Mouse (Mus musculus) heart, adult 18-20 months (tissue): ENCODE measurements at regions not wholly inside any gene's neighbourhood (a gene's known extent, or its start where the extent isn't known, plus 50 kb on each side); places are given as distances from the start of the nearest gene placed in this dataset.
A peak's percentile ranks its signal among the peaks of the same experiment; 100 is the strongest.

Experiments
- DNase-seq, 2 experiments: peaks; one replicate each; pipeline ENCODE4 v3.0.0; 2021 to 2022; ENCODE audit warnings: mixed read lengths in 1 of 2

DNA sequence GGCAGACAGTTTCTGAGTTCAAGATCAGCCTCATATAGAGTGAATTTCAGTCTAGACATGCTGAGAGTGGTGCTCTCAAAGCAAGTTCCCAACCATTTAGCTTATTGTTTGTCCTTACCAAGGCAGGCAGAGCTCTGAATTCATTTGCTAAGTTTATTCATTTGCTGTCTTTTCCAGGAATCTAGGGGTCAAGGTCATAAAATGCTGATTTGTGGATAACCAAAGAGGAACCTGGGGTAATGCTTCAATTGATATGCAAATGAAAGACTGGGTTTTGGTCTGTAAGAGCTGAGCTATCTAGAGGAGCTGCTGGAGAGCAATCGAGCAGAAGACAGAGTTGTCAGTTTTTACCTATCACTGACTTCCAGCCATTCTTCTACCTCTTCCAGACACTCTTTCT lies 832.8 kb downstream of the Ryr2 start:
- no peak for DNase-seq

DNA sequence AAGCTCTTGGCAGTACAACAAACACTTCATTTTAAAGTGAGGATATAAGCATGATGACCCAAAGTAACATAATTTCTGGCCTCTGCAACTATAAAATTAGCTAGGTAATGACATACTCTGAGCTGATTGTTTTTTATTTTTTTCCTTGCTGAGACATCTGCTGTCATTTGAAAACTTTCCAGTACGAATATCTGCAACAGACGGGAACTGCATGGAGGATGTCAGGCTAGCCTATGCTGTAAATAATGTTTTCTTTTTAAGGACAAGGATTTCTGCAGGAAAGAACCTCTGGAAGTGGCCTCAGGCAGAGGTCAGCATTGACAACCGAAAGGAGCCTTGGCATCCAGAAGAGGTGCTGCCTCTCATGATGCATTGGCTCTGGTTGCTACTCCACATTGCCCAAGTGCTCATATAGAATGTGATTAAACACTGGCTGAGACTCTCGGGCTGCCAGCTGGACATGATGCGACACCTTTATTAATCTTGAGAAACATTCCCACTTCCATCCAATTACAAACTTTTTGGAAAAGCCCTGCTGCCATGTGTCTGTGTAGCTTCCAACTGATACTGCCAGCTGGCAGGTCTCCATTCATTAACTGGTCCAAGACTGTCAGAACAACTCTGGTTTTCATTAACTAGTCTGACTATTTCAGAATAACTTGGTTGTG lies 837.9 kb downstream of the Ryr2 start:
- peak; percentile 40 to 53 for DNase-seq

DNA sequence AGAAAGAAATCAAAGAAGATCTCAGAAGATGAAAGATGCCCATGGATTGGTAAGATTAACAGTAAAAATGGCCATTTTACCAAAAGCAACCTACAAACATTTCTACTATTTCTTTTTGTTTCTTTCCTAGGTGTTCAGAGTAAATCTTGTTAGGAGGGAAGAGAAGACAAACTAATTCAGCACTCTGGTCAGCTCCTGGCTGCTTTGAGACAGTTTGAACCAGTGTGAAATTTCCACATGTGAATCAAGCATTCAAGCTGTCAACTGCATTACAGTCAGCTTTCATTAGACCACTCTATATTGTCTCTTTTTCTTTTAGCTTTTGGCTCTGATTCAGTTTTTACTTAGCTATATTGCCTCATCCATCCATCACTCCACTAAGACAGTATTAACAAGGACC lies 859.2 kb downstream of the Ryr2 start:
- DNase-seq = no peak

DNA sequence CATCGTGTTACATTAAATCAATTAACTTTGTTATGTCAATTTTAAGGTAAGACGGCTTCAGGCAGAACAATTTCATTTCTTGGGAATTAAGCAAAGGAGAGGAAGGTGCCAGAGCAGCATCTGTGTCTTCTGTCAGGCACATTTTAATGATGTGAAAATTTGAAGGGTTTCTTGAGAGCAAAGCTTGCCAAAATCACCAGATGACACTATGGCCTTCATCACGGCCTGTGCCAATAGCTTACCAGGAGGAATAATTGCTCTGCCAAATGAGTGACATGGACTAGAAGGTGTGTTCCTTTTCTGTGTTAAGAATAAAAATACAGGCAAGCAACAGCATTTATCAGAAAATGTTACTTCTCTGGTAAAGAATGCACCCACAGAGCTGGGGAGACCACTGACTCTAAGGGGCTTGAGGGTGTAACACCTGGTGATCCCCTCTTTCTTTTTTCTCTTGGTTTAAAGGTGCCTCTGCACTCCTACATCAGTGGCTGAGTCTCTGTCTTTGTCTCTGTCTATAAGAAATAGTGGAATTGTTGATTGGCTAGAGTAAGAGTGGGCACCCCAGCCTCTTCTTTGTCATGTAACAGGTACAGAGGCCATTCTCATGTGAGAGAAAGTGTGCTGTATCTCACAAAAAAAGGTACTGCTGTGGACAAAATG lies 856.2 kb upstream of the Chrm3 start:
- DNase-seq = no peak

DNA sequence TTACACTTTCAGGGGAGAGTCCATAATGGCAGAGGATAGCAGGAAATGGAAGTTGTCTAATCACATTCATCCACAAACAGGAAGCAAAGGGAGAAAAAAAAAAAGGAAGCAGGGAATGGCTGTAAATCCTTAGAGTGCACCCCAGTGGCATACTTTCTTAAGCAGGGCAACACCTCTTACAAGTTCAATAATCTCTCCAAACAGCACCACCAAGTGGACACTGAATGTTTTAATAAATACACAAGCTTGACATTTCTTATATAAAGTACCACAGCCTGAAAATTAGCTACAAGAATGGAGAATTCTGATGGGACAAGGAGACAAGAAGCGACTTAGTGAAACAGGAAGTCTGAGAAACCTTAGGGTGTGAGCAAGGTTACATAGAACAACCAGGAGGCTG lies 849.5 kb upstream of the Chrm3 start:
- no peak for DNase-seq

DNA sequence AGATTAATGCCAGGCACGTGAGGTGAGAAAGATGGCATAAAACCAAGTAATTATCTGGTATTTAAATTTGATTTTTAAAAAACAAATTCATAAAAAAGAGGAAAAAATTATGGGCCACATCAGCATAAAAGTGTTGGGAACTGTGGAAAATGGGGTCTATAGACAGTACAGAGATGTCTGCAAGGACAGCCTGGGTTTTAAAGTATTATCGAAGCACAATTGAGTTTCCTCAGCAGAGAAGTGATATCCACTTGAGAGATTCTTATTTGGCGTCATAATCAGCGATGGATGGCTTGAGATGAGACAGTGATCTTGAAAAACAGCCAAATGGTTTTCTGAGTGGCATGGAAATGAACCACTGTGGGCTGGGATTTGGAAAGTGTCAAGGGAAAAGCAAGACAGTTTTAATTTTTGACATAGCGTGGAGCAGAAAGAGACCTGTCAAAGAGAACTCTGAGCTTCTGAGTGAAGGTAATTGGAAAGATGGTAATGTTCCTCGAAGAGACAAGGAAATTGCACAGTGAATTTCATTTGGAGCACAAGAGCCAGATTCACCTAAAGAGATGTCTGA lies 844.7 kb upstream of the Chrm3 start:
- no peak for DNase-seq

DNA sequence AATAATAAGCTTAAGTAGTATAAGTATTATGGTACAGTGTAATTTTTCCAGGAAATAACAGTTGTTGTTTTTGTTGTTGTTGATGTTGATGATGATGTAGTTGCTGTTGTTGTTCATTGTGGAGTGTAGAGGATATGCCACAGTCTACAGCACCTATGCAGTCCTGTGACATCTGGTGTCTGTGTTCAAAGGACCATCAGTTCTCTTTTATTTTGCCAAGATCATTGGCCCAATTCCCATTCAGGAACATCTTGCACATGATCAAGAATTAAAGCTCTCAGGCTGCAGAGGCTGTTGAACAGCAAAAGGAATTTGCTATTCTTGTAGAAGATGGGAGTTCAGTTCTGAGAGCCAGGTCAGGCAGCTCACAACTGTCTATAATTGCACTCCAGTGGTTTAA lies 841.3 kb upstream of the Chrm3 start:
- DNase-seq = no peak

DNA sequence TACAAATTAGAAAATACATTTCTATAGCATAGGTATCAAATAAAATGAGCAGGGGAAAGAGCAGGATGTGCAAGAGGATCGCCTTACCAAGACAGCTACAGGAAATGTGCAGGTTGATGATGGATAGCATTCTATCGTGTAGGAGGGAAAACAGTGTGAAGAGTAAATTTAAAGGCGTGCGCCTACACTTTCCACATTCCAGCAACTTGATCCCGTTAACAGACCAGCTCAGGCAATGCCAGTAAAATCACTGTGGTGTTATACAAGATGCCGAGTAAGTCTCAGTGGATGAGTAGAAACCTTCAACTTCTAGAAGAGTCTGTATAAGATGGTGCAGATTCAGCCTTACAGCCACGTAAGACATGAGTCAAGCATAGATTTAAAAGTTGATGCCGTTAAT lies 831.8 kb upstream of the Chrm3 start:
- DNase-seq = no peak

DNA sequence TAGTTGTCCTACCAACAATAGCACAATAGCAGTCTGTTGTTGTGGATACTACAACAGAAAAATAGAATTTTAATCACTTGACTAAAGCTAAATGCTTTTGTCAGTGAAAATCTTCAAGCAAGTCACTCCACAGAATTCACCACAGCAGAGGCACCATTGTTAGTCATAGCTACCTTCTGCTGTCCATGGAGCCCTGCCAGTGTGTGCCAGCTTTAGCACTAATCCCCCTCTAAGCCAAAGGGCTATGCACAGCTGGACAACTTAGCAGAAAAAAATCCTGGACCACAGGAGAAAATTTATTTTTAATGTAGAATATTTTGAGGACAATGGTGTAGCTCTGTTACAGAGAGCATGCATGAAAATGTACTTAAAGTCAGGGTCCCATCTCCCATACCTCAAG lies 820.5 kb upstream of the Chrm3 start:
- DNase-seq = no peak

DNA sequence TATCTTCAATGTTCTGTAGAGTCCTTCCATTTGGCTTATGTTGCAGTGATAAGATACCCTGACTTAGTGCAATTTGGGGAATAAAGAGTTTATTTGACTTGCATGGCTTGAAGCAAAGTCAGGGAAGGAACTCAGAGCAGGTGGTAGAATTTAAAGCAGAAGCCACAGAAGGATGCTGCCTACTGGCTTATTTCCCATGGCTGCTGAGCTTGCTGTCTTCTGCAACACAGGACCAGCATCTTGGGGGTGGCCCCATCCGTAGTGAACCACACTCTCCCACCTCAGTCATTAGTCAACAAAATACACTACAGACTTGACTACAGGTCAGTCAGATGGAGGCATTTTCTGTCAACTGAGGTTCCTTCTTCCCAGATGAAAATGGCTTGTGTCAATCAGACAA lies 819.7 kb upstream of the Chrm3 start:
- no peak for DNase-seq

DNA sequence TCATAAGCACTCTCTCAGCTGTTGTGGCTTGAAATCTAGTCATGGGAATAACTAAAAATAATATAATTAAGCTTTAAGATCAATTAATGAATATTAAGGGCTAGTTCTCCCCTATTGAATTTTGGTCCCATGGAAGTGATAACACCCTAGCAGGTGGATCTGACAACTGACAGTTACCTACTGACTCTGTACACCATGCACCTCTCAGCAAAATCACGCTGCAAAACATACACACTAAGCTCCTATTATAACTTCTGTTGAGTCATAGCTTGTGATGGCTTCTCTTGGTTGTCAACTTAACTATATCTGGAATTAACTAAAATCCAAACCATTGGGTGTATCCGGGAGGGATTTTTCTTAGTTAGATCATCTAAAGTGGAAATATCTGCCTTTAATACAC lies 817.9 kb upstream of the Chrm3 start:
- no peak for DNase-seq

DNA sequence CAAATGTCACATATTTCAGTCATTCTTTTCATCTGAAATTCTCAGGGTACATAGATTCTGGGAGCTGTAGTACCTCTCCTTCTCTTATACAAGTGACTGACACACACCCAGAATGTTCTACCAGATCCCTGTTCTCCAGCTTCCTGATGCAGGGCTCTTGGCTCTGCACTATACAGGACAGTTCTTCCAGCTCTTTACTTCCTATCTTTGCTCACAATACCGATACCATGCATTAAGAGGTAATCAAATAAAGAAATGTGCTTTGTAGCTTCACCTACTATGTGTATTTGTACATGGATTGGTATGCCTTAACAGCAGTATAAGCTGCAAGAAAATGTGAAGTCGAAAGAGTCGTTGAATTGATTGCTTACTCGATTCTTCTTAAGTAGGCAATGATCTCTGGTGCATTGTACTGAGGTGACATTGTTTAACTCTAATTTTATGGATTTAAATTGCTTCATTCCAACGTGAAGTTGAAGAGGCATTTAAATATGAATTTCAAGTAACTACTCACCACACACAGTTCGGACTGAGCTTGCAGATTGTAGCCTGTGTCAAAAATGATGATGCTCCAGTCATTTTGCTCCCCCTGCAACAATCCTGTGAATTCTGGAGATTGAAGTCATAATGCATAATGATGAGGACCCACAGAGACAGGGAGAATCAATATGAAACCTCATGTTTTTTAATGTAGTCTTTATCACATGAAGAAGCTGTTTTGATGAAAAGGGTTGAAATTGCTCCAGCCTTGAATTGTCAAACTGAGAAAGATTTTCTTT lies 817.2 kb upstream of the Chrm3 start:
- no peak for DNase-seq

DNA sequence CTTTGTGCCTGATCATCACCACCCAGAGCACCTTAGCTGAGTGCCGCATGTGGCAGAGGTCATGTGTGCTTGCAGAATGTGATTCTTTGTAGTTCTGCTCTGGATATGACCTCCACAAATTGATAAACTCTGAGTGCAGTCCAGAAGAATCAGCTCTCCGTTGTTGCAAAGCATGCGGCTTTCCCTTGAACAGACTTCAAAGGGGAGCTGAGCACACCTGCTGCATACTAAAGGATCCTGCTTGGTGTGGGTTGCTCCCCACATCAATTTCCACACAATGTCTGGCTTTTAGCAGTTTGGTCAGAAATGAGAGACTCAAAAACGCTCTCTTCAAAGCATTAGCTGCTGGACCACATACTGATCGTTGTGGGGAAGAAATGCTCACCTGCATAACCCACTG lies 806.5 kb upstream of the Chrm3 start:
- DNase-seq = no peak

DNA sequence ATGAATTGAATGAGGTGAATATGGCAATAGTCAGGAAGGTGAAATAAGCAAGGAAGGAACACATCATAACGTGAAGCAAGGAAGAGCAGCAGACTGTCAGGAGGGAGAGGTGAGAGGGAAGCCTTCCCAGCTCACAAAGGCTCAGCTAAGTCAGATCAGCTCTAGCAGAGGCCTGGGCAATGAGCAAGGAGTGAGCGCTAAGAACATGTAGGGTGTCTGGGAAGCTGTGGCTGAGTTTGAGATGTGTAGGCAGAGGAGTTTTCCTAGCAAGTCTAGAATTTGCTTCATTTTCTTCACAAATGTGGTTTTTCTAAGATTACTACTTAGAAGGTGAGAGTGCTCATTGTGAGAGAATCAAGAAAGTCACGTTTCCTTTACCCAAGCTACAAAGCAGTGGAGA lies 803.5 kb upstream of the Chrm3 start:
- no peak for DNase-seq

DNA sequence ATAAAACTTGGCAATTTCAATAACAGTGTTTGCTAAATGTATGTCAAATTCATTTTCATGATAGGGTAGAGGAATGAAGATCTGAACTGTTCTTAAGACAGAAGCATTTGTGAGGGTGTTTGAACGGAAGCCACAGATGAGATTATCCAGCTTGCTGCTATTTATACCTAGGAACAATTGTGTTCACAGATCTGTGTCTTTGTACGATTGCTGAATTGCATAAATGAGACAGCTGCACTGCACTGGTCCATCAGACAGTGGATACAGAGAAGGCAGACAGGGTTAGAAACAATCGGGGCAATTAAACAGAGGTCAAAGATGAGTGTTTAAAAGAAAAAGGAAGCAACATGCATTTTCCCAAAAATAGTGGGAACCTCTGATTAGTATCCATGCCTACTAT lies 786.6 kb upstream of the Chrm3 start:
- no peak for DNase-seq

DNA sequence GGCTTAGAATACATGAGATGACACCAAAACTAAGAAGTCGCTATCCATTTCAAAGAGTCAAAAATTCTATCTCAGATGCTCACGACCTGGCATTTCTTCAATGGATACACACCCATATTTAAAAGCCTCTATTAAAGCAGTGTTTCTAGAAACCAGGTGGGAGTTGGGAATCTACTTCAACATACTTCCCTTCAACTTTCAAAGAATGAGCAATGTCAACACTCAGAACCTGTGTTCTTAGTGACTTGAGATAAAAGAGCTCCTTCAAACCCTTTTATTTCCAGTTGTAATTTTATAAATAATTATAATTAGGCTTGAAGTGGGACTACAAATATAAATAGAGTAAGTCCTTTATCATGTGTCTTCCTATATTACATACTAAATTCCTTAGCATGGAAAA lies 747.0 kb upstream of the Chrm3 start:
- DNase-seq = no peak

DNA sequence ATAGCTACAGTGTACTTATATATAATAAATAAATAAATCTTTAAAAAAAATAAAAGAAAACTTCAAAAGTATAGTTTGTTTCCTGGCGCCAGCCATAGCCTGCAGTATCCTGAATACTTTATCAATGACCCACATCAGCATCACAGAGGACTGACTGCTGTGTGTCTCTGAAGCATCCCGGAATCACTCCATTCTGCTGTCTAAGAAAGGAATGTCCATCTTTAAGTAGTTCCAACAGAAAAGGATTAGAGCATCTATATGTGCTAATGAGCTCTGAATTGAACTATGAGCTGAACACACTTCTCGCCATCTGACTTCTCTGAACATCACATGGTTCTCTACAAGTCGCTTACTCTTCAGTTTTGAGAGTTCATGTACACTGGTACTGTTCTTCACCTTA lies 745.8 kb upstream of the Chrm3 start:
- no peak for DNase-seq

DNA sequence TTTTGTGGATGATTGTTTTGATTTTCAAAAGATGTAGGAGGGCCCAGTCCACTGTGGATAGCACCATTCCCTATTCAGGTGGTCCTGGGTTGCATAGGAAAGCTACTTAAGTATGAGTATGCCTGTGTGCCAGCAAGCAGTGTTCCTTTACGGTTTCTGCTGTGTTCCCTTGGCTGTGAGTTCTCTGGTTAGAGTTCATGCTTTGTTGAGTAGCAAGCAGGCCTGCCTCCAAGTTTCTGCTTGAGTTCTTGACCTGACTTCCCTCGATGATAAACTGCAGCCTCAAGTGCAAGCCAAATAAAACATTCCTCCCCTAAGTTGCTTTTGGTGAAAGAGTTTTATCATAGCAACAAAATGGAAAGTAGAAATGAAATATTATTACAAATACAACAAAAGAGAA lies 744.9 kb upstream of the Chrm3 start:
- peak; percentile 48 to 65 for DNase-seq

DNA sequence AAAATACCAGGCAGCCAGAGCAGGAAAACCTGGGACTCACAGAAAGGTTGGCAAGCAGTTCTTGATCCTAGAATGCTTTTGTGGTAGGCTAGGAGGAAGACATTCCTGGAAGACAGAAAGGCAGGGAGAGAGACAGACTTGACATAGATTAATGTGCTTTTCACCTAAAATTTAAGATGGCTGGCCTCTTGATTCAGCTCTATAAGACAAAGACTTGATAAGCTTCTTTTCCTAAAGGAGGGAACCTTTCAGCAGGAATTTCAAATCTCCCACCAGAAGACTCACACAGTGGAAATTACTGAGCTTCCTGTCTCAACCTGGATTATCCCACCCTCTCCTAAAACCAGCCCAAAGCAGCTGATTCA lies 738.9 kb upstream of the Chrm3 start:
- no peak for DNase-seq

DNA sequence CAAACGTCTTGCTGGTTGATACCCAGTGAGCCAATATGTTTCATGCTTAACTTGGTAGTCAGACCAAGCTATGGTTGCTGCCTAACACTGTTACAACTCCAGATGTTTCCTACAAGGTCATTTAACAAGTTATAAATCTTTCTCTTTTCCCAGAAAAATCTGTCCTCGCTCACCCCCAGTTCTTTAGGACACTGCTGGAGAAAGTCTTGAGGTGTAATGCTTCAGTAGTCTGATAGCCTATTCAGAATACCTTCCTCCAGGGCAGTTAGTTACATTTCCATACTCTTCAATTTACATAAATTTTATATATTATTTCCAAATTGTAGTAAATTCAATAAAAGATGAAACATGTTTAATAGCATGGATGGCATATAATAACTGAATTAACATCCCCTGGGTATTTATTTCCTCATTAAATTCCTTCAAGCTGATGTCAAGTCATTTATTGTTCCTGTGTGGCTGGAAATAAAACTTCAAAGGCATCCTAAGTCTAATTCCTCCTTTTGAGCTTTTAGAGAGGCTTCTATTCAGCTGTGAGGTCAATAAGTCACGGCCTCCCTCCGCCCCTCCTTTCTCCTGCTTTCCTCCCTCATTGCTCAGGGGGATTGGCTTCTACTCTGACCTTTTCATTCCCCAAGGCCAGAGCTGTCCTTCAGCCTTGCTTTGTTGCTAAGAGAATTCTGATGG lies 738.4 kb upstream of the Chrm3 start:
- DNase-seq = peak; percentile 6 to 18

DNA sequence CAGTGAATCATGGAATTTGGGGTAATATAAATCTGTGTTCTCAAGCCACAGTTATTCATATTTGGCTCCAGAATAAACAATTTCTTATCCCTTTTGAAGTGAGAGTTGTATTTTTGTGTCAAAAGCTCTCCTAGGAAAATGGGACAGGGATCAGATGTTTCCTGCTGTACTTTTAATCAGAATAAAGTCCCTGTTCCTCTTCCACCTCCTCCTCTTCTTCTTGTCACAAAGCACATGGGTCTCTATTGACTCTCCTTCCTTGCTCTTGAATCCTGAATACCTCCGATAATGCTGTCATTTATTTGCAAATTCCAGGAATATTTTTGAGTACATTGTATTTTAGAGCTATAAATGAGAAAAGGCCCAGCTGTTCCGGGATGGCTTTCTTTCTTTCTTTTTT lies 732.3 kb upstream of the Chrm3 start:
- no peak for DNase-seq
